Mouse (Mus musculus) cerebellum, adult 2 months (tissue): ENCODE measurements around the gene Lhfpl3.

ENCODE experiments used
- CTCF ChIP-seq: fragments of 200-500 bp; IDR thresholded peaks from 2 replicates; pipeline ENCODE4 v1.5.1; 2011; ENCODE audit warnings: low read depth, mild to moderate bottlenecking, control low read depth, low read length, moderate library complexity, borderline replicate concordance; ENCODE audit not compliant: insufficient read depth
- POLR2A ChIP-seq: fragments of 200-500 bp; IDR thresholded peaks from 2 replicates; pipeline ENCODE4 v1.6.1; 2011; ENCODE audit warnings: low read length, control low read depth, borderline replicate concordance; ENCODE audit not compliant: insufficient read depth

DNA sequence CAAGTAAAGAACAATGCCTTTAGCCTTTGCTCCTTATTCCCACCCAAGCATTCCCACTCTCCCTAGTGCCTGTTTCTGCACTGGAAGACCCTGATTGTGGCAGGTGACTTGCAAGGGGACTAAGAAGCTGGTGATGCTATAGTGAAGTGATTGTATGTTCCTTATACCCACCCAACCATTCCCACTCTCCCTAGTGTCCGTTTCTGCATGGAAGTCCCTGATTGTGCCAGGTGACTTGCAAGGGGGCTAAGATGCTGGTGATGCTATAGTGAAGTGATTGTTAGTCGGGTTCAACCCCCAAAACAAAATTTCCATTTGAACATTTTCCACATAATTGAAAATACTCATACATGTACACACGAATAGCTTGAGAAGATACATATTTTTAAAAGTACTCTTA is 151.4 kb downstream of the Lhfpl3 start:
- no peak for TF ChIP-seq CTCF
- TF ChIP-seq POLR2A = no peak
